Mouse (Mus musculus) megakaryocyte, embryonic 14.5 days (primary cell): ENCODE data around the gene Gm43720.

Experiments
- FLI1 ChIP-seq: IDR thresholded peaks from 2 replicates; pipeline ENCODE4 v1.6.1; 2012; ENCODE audit warnings: low read length, inconsistent platforms, mixed read lengths
- GATA1 ChIP-seq: IDR thresholded peaks from 3 replicates; pipeline ENCODE4 v1.6.1; 2012; ENCODE audit warnings: mixed read lengths, low read length, inconsistent platforms, borderline replicate concordance

DNA sequence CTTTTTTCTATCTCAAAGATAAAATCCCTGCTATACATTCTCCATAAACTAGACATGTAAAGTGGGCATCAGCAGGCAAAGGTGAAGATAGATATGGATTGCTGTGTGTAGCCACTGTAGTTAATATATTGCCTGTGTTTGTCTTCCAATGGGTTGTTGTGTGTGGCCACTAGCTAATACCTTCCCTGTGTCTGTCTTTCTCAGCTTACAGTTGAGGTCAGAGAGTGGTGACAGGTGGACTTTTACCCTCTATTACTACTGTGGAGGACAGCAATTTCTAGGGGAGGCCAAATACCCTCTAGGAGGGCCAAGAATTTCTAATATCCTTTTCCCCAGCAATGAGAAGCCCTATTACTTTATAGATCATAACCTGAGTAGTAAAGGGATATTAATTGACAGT lies 45.5 kb downstream of the Gm43720 start:
- TF ChIP-seq GATA1 (no peak), FLI1 (no peak)
